Mouse (Mus musculus): ENCODE results near the gene Gm49336.

DNA sequence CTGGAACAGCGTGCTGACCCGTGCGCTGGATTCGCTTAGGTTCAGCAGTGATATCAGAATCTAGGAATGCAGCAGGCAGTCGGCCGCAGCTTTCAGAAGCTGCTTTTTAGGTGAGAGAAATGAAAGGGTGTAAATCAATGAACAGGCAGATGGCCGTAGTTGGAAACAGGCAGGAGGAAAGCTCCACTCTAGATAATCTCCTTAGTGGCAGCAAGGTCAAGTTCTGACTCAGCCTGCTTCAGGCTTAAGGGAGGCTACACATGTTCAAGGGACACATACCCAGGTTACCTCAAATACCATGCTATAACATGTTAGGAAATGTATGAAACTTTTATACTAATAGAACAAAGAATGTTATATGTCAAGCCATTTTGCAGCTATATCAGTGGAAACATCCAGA is 11.0 kb upstream of the Gm49336 start:
- TF ChIP-seq ZC3H11A (IDR thresholded peaks at IDR 0.05; ENCODE audit: borderline replicate concordance, low read depth, low read length) (no peak), ZNF384 (IDR thresholded peaks at IDR 0.05; ENCODE audit: low read depth, low read length) (no peak), CHD2 (IDR thresholded peaks at IDR 0.05; ENCODE audit: low read depth, low read length) (no peak)

Data from ES-E14 (cell line).